Mouse (Mus musculus) CD4-positive, CD25-positive, alpha-beta regulatory T cell (primary cell): ENCODE measurements around the gene Xlr. TPM values are rescaled to one million over a fixed set of nuclear protein-coding genes. Genes with fewer than 3 reads are reported as not detected.

Experiments used
- polyA plus RNA-seq: library from polyadenylated mRNA; unstranded; fragments of 100-300 nt; shearing (Covaris generic); gene quantifications from one replicate; pipeline ENCODE4 v1.2.1, GENCODE M21; 2017

The Xlr gene
- 3.1 TPM for polyA plus RNA-seq

DNA sequence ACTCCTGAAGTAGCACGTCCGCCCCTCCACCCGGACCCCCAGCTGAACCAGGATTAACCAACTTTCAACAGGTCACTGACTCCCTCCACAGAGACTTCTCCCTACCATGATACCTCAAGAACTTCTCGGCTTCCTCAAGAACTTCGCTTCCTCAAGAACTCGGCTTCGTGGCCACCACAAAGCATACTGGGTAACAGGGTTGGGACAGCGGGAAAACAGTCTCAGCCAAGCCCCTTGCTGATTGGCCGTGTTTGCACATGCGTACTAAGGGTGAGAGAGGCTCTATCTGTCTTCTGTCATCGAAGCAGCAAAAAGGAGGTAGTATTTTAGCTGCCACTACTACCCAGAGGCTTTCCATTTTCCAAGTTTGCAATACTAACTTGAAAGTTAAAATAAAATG is at the start of gene Xlr:
TSS of gene Xlr (minus strand) at position 188 of the 400 bp plus-strand sequence.

DNA sequence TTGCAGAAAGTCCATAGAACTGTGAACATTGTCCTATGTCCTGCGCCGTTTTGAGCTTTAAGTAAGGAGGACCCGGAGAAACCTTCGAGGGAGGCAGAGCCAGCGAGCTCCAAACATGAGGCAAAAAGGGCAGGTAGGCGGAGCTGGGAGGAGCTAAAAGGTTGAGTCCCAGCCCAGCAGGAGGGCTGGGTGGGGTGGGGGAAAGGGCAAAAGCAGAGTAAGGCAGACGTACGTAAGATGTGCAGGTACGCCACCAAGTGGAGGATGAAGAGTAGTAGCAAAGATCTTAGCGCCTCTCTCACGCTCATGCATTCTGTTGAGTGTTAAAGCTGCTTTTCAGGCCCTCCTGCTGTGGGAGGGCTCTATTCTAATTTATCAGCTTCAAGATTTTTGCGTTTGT is 21.2 kb downstream of the Xlr start, which contains the start of gene Zfp36l3:
TSS of gene Zfp36l3 (minus strand) at position 119 of the 400 bp plus-strand sequence.

DNA sequence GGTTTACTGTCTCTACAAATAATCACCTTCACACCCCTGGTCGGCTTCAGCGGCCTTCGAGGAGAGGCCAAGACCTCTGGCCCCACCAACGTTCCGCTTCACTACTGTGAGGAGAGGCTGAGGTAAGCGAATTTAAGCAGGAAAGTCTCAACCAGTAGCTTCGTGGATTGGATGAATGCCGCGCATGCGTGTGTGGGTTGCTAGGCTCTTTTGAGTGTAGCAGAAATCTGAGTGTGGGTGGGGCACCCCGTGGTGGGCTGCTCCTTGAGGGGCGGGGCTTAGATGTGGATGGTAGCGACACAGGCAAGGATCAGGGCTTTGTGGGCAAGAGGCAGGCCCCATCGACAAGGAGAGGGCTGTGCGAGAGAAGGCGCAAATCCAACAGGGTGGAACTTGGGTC is 39.8 kb downstream of the Xlr start, which contains the start of gene 1700013H16Rik:
TSS of gene 1700013H16Rik (minus strand) at position 96 of the 400 bp plus-strand sequence.

Other genes starting within 250 kb of the Xlr start
- gene Rtl8c, start 189.7 kb downstream of the Xlr start, polyA plus RNA-seq = 21.5 TPM
- not detected for gene Gm14597, start 188.7 kb downstream of the Xlr start, polyA plus RNA-seq
- gene Rtl8a, start 154.0 kb downstream of the Xlr start, polyA plus RNA-seq = 33.7 TPM
- gene Rtl8b, start 127.3 kb downstream of the Xlr start, polyA plus RNA-seq = 31.7 TPM
- not detected for gene 4930502E18Rik, start 72.9 kb downstream of the Xlr start, polyA plus RNA-seq
- gene 1700013H16Rik, start 39.9 kb downstream of the Xlr start, polyA plus RNA-seq = not detected
- not detected for gene Zfp36l3, start 21.3 kb downstream of the Xlr start, polyA plus RNA-seq